Mouse (Mus musculus): ENCODE measurements at regions not wholly inside any gene's neighbourhood (a gene's known extent, or its start where the extent isn't known, plus 50 kb on each side); places are given as distances from the start of the nearest gene placed in this dataset.

- CTCF ChIA-PET = no interaction called here
Observed at GRCm38 (mm10) chr10:98041766-98042165, 315.2 kb upstream of the C030005K15Rik start.

GRCm38 (mm10) chr10:98043873-98044272, 317.3 kb upstream of the C030005K15Rik start:
- CTCF ChIA-PET = no interaction called here

- CTCF ChIA-PET = no interaction called here
Observed at GRCm38 (mm10) chr10:98044579-98044978, 318.0 kb upstream of the C030005K15Rik start.

DNA sequence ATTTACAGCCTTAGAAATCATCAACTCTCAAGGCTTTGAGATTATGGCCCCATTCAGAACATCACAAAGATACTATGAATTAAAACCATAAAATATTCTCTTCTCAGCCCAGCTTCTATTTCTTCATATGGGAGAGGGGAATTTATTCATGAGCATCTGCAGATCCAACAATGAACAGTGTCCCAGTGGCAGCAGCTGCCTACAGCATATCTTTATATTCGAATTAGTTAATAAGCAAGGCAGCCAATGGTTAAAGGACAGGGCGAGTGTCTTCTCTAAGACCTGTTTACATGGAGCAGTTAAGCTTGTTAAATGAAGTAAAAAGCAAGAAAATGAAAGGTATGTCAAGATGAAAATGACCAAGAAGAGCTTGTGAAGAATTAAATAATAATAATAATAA, 346.9 kb upstream of the C030005K15Rik start:
- CTCF ChIA-PET = no interaction called here

GRCm38 (mm10) chr10:98084881-98085280, 358.3 kb upstream of the C030005K15Rik start:
- CTCF ChIA-PET = no interaction called here

DNA sequence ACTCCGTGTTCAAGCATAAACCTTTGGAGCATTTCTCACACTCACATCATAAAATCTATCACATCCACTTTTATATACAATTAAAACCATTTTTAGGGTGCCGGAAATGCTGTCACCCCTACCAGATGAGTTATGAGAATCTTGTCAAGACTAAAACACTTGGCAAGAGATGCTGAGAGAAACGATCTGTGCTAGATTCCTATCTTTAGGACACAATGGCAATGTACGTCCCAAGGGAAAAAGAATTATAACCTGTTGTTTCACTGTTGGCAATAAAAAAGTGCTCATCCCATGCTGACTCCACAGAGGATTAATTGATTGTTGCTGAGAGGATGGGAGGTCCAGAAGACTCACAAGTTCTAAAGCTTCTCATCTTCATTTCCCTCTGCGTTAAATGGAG, 389.7 kb upstream of the C030005K15Rik start:
- CTCF ChIA-PET = no interaction called here

- CTCF ChIA-PET = no interaction called here
Observed at GRCm38 (mm10) chr10:98125713-98126112, 399.2 kb upstream of the C030005K15Rik start.

- CTCF ChIA-PET = no interaction called here
Observed at GRCm38 (mm10) chr10:98135026-98135425, 408.5 kb upstream of the C030005K15Rik start.

DNA sequence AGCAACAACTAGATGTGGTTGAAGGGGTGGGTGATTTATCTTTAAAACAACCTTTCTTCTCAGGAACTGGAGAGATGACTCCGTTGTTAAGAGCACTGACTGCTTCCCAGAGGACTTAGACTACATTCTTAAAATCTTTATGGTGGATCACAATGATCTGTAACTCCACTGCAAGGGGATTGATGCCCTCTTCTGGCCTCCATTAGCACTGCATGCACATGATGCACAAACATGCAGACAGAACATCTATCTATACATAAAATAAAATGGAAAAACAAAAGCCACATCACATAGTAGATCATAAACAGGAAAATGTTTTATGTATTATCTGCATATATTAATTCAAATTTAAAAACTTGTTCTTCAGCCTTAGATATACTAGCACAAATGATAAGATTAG, 419.2 kb upstream of the C030005K15Rik start:
- CTCF ChIA-PET = no interaction called here

DNA sequence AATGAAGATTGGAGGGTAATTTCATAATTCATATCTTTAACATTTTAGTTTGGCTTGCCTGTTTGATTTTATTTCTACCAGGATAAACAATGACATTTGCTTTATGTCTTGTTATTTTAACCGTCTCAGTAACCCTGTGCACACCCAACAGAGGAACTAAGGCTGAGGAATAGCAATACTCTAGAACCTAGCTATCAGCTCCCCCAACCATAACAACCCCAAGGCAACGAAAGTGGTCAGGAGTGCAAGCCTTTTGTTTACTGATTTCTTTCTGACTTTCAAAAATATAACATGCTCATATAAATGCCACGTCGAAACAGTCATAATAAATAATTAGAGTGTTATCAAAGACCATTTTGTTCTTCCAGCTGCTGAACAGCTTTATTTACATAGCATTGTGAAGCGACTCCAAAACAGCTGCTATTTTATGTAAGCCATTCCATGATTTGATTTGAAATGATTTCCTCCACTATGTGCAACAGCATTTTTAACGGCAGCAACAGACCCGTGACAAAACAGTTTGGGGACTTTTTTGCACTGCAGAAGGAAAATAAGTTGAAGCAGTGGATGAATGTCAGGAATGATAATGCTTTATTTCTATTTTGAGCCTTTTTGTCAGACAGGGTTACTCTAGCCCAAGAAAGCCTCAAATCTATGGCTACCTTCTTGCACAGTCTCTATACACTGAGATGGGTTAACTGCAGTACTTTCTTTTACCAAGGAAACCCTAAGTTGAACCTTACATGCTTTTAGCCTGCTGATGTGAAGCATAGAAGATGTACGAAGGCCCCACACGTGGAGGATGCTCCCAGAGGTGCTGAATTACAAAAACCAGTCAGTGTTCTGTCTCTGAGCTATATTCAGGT, 420.7 kb upstream of the C030005K15Rik start:
- CTCF ChIA-PET = no interaction called here

DNA sequence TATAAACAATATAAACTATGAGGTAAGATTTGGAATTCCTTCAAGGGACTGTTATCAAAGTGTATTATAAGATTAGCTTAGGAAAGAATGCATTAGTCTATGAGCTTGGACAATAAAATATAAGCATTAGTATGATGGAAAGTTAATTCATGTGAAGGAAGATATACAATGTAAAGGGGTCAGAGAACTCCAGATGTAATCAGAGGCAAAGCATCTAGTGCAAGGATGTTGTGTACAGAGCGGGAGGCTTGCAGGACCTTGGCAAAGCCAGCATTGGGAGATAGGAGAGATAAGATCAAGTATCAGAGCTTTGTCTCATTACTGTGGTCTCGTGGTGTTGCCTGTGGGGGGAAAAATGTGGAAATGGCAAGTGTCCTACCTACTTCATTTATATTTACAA, 429.4 kb upstream of the C030005K15Rik start:
- CTCF ChIA-PET = interaction anchor here (0.6 kb wide), 1 partner anchor 1083 kb away, joined by 3 read pairs; no protein-coding TSS in a partner anchor

- CTCF ChIA-PET = no interaction called here
Observed at GRCm38 (mm10) chr10:98185666-98186065, 459.1 kb upstream of the C030005K15Rik start.

DNA sequence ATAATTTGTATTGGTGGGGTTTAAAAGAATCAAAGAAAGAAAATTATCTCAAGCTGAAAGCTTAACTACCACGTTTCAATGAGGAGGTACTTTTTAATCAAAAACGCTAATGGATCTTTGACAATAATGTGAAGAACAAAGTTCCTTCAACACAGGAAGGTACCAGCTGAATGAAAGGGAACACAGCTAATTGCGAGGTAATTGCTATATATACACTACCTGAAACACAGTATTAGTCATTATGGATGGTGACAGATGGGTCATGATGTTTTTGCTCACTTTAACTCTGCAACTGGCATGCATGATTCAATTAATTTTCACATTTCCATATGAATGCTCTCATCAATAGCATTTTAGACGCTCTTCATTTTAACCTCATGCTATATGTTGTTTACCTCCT, 470.3 kb upstream of the C030005K15Rik start:
- CTCF ChIA-PET = interaction anchor here (0.5 kb wide), 1 partner anchor 1790 kb away, joined by 4 read pairs; no protein-coding TSS in a partner anchor

DNA sequence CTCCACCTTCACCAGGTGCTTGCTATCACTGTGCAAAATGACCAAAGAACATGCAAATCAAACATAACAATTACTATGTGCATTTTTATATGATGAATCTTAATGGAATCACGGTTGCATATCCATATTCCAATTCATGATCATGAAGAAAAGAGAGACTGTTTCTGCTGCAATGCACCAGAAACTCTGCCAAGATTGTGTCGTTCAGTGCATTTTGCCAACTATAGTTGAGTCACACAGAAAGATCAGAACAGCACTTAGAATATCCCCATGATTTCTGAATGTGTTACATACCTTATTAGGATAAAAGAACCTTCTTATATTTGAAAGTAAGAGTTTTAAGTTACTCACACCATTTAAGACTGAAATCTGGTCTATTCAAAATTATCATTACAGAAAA, 483.7 kb upstream of the C030005K15Rik start:
- CTCF ChIA-PET = no interaction called here

GRCm38 (mm10) chr10:98212876-98213587, 486.5 kb upstream of the C030005K15Rik start:
- CTCF ChIA-PET = no interaction called here

DNA sequence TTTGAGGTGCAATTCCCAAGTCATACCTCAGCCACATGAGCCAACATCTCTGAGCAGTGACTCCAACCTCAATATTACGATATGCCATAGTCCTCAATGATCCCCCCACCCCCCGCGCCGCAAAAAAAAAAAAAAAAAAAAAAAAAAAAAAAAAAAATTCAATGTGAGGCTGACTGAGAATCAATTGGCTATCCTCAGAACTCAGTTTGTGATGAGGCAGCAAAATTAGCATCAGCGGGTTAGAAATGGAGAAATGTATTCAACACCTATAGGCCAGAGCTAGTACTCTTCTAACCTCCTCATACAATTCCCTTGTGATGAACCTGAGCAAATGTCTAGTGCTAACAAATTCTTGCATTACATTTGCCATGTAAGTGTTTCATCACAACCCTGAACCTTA, 504.5 kb upstream of the C030005K15Rik start:
- CTCF ChIA-PET = interaction anchor here (0.6 kb wide), 1 partner anchor 107 kb away, joined by 9 read pairs; no protein-coding TSS in a partner anchor

DNA sequence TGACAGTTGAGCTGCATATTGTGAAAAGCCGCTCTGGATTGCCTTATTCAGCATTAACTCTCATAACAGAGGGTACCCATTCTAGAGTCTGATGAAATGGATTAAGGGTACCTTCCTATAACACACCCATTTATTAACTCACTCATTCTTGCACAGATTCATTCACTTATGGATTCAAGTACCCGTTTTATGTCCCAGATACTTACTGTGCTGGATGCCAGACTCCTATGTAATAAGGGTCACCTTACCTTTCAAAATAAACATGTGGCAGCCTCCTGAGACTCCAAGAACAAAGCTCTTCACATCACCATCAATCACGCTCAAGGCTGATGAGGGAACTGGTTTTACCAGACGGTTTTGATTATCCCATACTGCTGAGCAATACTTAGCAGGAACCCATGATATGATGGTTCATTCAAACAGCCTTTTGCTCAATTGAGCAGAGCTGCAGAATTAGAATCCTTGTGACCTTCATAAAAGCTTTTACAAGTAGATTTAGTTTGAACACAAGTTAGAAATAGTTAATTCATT, 505.2 kb upstream of the C030005K15Rik start:
- CTCF ChIA-PET = interaction anchor here (0.7 kb wide), 1 partner anchor 1458 kb away, joined by 3 read pairs; no protein-coding TSS in a partner anchor

DNA sequence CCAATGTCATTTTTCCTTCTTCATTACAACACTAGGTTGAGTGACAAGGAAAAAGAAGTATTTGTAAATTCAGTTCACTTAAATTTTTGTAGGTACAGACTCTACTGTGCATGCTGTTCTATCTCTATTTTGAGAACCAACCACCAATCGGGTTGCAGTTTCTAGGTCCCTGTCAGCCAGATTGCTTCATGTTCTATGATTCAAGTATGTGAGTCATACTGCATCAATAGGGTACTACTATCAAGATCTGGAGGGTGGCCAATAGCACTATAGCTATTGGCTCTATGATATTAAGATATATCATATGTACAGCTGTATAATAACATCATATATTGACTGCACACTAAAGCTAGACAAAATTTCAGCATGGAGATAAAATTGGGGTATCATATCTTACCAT, 521.8 kb upstream of the C030005K15Rik start:
- CTCF ChIA-PET = no interaction called here

- CTCF ChIA-PET = no interaction called here
Observed at GRCm38 (mm10) chr10:98257980-98258707, 531.6 kb upstream of the C030005K15Rik start.

DNA sequence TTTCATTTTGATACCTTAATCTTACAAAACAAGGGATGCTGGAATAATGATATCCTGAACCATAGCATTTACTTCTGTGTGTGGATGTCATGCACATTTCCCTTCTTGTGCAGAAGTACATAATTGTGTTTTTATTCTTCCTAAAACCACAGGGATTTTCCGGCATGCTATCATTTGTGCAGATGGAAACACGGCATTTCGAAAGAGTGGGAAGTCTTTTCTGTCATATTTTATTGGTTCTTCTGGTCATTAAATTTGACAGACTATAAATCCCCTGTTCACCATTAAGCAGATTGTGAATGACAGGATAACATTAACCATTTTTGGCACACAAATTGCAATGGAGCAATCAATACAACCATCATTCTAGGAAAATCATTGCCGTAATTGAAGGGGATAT, 532.7 kb upstream of the C030005K15Rik start:
- CTCF ChIA-PET = no interaction called here

DNA sequence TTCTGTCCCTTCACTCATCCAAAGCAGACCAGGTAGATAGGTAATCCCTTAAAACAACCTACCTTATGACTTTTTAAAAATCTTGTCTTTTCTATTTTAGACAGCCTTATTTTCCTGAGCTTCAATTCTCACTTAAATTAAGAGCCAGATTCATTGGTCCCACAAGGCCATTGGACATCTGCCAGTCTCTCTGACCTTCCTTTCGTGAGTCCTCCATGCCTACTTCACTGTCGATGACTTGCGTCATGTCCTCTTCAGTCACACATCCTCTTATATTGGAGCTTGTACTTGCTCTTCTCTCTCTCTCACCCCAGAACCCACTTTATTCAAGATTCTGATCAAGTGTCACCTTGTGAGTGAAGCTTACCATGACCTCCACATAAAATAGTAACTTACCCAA, 542.0 kb upstream of the C030005K15Rik start:
- CTCF ChIA-PET = no interaction called here

DNA sequence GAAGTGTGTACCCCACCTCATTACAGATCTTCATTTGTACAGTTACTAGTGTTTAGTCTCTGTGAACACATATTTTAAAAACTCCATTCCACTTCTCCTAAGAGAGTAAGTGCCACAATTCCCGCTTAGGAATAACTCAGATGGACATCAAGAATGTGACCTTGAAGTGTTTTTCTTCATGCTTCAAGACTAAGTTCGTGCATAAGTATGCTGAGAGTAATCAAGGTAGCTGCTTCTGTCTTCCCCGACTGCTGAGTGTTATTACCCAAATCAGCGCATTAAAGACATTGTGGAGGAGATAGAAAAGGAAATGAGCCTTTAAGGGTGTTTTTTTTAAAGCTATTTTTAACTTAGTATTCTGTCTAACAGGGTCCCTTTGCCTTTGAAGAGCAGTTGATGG, 565.1 kb upstream of the C030005K15Rik start:
- CTCF ChIA-PET = no interaction called here

Measured in spleen, embryonic (tissue).